Mouse (Mus musculus): ENCODE measurements at regions not wholly inside any gene's neighbourhood (a gene's known extent, or its start where the extent isn't known, plus 50 kb on each side); places are given as distances from the start of the nearest gene placed in this dataset.

DNA sequence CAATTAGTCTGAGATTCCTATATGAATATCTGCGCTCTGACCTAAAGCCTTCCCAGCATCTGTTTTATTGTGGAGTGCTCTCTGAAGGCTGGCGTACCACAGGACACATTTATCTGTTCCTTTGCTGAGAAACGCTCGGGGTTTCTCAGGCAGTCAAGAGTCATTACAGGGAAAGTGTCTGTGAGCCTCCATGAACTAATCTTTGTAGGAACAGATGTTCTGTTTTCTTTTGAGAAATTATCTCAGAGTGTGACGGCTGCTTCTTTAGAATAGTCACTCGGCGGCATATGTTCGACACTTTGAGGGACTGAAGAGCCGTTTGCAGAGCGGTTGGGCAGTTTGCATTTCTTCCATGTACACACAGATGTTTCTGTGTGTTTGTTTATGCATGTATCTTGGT is 255.6 kb downstream of the Ankrd50 start:
- no peaks in the 10 kb centered on the region for H3K9me3 ChIP-seq
- H3K4me3 ChIP-seq: no peak overlapping the region
- 41% methylated on average over 10 of the region's 10 CpGs for WGBS
- peaks cover 17% of the 10 kb centered on the region for H3K4me1 ChIP-seq
- no peaks in the 10 kb centered on the region for H3K36me3 ChIP-seq
- H3K27ac ChIP-seq (replicated peaks): no peak overlapping the region
- no peak for ATAC-seq (replicated peaks)
- H3K9ac ChIP-seq (replicated peaks): no peak overlapping the region
- no peak overlapping the region for H3K4me2 ChIP-seq (replicated peaks)
- H3K27me3 ChIP-seq: no peaks in the 10 kb centered on the region

DNA sequence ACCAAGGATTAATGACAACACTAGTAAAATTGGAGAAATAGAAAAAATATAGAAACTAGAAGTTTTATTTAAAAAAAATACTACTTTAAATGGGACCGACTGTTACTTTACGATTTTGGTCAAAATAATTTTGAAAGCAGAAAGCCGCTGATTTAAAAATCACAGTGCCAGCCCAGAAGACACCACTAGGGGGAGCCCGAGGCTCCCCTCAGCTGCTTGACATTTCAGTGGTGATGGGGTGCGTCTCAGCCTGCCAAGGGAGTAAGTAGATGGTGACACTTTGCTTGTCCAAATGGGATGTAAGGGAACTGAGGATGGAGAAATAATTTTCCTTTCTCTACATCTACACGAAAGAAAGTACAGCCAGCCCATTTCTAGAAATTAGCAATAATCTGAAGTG is 257.0 kb downstream of the Ankrd50 start:
- WGBS: 23% methylated on average over 6 of the region's 6 CpGs
- ATAC-seq (replicated peaks): no peak

DNA sequence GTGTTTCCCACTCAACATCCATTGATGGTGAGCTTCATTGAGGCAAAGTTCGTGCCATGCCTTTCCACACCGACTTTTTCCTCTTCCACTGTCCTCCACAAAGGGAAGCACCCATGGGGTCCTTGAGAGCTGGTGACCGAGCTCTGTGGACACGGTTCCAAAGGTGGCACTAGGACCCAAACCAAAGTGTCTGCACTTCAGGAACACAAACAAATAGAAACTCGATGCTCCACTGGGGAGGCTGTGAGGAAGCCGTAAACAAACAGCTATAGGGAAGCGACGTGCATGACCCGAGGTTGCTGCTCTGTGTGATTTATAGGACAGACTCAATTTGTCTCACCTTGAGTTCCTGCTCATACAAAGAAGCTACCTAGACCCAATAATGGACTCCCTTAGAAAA is 257.5 kb downstream of the Ankrd50 start:
- Histone ChIP-seq H3K9ac (replicated peaks) (no peak overlapping the region), H3K36me3 (no peaks in the 10 kb centered on the region), H3K4me3 (no peak overlapping the region), H3K4me1 (peaks cover 6% of the 10 kb centered on the region), H3K9me3 (no peaks in the 10 kb centered on the region), H3K4me2 (replicated peaks) (no peak overlapping the region), H3K27me3 (no peaks in the 10 kb centered on the region), H3K27ac (replicated peaks) (no peak overlapping the region)
- 86% methylated on average over 9 of the region's 9 CpGs for WGBS
- ATAC-seq (replicated peaks): no peak

More for the DNA sequence above, 257.0 kb downstream of the Ankrd50 start:
- Histone ChIP-seq H3K36me3 (no peaks in the 10 kb centered on the region), H3K9ac (replicated peaks) (no peak overlapping the region), H3K27ac (replicated peaks) (no peak overlapping the region), H3K9me3 (no peaks in the 10 kb centered on the region), H3K27me3 (no peaks in the 10 kb centered on the region), H3K4me3 (no peak overlapping the region), H3K4me1 (peaks cover 10% of the 10 kb centered on the region), H3K4me2 (replicated peaks) (no peak overlapping the region)

DNA sequence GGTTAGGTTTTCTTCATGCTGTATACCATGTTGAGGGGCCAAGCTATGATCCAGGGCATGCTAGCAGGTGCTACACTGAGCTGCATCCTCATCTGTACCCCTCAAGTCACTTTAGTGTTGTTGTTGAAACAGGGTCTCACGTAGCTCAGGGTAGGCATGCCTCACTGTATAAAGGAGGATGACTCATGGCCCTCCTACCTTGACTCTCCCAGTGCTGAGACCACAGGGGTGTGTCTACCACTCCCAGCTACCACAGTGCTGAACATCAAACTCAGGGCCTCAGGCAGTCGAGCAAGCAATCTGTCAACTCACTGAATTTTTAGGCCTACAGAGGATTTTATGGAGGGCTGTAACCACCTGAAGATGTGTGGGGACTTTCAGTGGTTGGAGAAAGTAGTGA is 258.5 kb downstream of the Ankrd50 start:
- no peaks in the 10 kb centered on the region for H3K9me3 ChIP-seq
- no peak overlapping the region for H3K4me2 ChIP-seq (replicated peaks)
- no peak for ATAC-seq (replicated peaks)
- 67% methylated on average over 2 of the region's 2 CpGs for WGBS
- no peaks in the 10 kb centered on the region; the same call in 1 of the 2 replicates for H3K4me1 ChIP-seq
- H3K27ac ChIP-seq (replicated peaks): no peak overlapping the region
- H3K36me3 ChIP-seq: no peaks in the 10 kb centered on the region
- H3K4me3 ChIP-seq: no peak overlapping the region
- no peaks in the 10 kb centered on the region for H3K27me3 ChIP-seq
- no peak overlapping the region for H3K9ac ChIP-seq (replicated peaks)

DNA sequence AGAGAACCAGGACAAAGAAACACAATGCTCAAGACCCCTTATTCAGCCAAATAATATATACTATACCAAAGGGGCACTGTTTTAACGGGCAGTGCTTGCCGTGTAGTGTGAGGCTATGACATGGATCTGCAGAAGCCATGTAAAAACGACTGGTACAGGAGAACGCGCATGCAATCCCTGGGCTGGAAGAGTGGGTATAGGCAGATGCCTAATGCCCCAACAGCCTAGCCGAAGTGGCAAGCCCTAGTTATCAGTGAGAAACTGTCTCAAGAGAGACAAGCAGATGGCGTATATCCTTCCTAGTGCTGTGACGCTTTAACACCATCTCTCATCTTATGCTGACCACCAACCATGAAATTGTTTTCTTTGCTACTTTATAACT is 262.8 kb downstream of the Ankrd50 start:
- no peaks in the 10 kb centered on the region for H3K27me3 ChIP-seq
- 0 out of 2 replicates have a peak, but pooled peaks have one; percentile 32 for ATAC-seq (replicated peaks)
- WGBS: 88% methylated on average over 8 of the region's 8 CpGs
- no peak overlapping the region for H3K9ac ChIP-seq (replicated peaks)
- H3K4me3 ChIP-seq: no peak overlapping the region
- no peaks in the 10 kb centered on the region for H3K4me1 ChIP-seq
- H3K4me2 ChIP-seq (replicated peaks): no peak overlapping the region
- H3K9me3 ChIP-seq: no peaks in the 10 kb centered on the region
- H3K36me3 ChIP-seq: no peaks in the 10 kb centered on the region
- no peak overlapping the region for H3K27ac ChIP-seq (replicated peaks)

DNA sequence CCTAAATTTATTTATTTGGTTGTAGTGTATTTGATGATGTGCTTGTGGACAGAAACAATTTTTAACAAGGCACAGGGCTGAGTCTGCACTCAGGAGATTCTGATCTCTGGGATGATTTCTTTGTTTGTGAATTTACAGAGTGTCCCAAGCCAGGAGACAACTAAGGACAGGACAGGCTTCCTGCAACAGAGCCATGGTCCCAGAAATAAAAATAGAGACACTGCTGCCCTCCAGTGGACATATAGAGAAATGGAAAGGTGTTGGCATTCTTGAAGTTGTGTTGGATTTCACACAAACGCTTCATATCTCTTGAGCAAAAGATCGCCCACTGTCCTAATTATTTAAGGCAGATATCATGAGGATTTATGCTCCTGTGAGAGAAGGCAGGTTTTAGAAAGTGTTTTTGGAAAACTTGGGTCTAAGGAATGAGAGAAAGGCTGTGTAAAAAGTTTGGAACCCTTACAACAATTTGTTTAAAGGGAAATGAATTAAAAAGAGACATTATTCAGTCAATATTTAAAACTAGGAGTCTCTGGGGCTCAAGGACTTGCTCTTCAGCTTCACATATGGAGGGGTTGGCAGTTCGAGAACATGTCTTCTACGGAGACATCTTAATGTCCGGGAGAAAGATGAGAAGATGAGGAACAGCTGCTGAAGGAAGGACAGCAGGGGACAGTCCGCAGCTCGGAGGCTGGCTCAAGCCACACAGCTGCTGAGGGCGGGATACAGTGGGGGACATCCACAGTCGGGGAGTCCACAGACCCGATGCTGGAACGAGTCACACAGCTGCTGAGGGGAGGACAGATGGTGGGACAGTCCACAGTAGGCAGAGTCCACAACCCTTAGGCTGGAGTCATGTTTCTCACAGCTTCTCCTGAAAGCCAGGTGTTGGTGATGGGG is 263.5 kb downstream of the Ankrd50 start:
- no peak overlapping the region for H3K4me2 ChIP-seq (replicated peaks)
- H3K27me3 ChIP-seq: no peaks in the 10 kb centered on the region
- H3K36me3 ChIP-seq: no peaks in the 10 kb centered on the region
- H3K4me3 ChIP-seq: no peak overlapping the region
- H3K9ac ChIP-seq (replicated peaks): no peak overlapping the region
- no peak overlapping the region for H3K27ac ChIP-seq (replicated peaks)
- WGBS: 61% methylated on average over 11 of the region's 11 CpGs
- no peaks in the 10 kb centered on the region for H3K9me3 ChIP-seq
- H3K4me1 ChIP-seq: no peaks in the 10 kb centered on the region
- peak; percentile 75 for ATAC-seq (replicated peaks)

DNA sequence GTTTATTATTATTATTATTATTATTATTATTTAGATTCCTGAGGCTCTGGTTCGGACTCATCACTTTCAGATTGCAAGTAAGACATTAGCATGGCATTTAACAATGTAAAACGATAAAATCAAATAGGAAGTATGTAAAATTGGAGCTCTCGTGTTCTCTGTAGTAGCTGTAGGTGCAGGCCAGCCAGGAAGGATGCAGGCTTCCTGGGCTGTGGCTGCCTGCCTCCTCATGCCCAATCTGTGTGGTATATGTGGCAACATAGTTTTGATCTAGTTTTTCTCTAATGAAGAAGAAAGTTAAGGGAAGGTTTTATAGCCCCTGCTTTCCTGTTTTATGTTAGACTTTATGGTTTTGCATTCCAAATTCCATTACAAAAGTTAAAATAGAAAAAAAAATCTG is 275.6 kb downstream of the Ankrd50 start:
- H3K4me3 ChIP-seq: no peak overlapping the region
- H3K9me3 ChIP-seq: no peaks in the 10 kb centered on the region
- no peak overlapping the region for H3K4me2 ChIP-seq (replicated peaks)
- no peaks in the 10 kb centered on the region for H3K36me3 ChIP-seq
- no peak overlapping the region for H3K27ac ChIP-seq (replicated peaks)
- ATAC-seq (replicated peaks): no peak
- WGBS: 90% methylated on average over 3 of the region's 3 CpGs
- H3K9ac ChIP-seq (replicated peaks): no peak overlapping the region
- no peaks in the 10 kb centered on the region for H3K4me1 ChIP-seq
- no peaks in the 10 kb centered on the region for H3K27me3 ChIP-seq

DNA sequence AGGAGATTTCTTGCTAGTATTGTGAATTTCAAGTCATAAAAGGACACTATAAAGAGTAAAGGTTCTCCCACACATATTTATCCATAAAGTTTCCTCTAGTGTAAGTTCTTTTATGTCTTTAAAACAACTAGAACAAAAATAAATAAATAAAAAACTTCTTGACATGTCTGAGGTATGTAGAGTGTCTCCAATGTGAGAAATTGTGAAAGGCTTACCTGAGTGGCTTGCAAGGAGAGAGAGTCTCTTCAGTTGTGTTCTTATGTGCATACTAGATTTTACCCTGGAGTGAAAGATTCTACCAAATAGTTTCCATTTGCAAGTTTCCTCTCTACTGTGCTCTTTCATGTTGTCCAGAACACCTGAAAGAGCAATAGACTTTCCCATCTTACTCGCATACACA is 276.8 kb downstream of the Ankrd50 start:
- WGBS: 97% methylated on average over 1 of the region's 1 CpGs
- no peak overlapping the region for H3K27ac ChIP-seq (replicated peaks)
- H3K4me3 ChIP-seq: no peak overlapping the region
- H3K27me3 ChIP-seq: no peaks in the 10 kb centered on the region
- H3K4me1 ChIP-seq: no peaks in the 10 kb centered on the region
- no peaks in the 10 kb centered on the region for H3K9me3 ChIP-seq
- no peaks in the 10 kb centered on the region for H3K36me3 ChIP-seq
- H3K4me2 ChIP-seq (replicated peaks): no peak overlapping the region
- ATAC-seq (replicated peaks): no peak
- H3K9ac ChIP-seq (replicated peaks): no peak overlapping the region

DNA sequence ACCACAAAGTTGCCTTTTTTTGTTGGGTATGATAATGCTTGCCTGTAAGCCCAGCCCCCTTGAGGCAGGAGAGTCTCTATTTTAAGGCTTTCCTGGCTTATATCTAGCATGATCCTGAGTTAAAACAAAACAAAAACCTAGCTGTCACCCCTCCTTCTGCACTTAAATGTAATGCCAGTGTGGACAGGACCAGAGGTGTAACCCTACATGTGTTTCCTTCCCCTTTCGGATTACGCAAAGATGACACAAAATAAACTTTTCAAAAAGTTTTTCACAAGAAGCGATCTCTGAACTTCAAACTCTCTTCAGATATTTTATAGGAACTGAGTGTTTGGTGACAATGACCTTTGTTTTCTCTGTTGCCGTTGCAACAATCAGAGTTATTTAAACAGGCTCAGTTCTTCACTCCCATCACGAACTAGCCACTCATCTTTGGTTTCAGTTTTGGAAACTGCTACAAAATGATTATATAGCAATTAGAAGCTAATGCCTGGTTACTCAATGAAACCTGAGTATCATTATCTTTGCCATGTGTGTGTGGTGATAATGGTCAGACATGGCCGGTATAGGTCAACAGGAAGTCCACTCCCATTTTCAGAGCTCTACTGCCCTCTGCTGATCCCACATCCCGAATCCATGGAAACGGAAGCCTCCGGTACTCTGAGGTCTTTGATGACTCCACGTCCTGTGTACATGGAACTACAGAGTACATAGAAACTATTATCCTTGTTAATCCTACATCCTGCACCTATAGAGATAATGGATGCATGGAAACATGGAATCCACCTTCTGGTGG is 282.6 kb downstream of the Ankrd50 start:
- H3K9ac ChIP-seq (replicated peaks): no peak overlapping the region
- no peak overlapping the region for H3K27ac ChIP-seq (replicated peaks)
- no peaks in the 10 kb centered on the region for H3K27me3 ChIP-seq
- H3K4me3 ChIP-seq: no peak overlapping the region
- no peak overlapping the region for H3K4me2 ChIP-seq (replicated peaks)
- no peaks in the 10 kb centered on the region for H3K36me3 ChIP-seq
- 77% methylated on average over 10 of the region's 10 CpGs for WGBS
- H3K4me1 ChIP-seq: no peaks in the 10 kb centered on the region
- ATAC-seq (replicated peaks): no peak
- H3K9me3 ChIP-seq: no peaks in the 10 kb centered on the region

DNA sequence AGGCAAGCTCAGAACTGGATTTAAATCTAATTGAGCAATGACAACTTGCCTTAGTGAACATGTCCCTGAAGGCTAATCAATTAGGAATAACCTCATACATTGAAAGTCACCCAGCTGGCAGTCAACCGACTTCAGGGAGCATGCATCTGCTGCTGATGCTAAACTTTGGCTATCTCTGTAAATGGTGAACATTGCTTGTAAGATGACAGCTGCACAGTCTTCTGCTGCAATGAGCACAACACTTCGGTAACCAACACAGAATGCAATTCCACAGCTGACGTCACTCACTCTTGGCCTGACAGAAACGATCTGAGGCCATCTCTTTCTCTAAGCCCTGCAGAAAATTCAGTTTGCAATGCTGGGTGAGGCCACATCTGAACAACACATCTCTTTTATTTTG is 290.6 kb downstream of the Ankrd50 start:
- H3K27me3 ChIP-seq: no peaks in the 10 kb centered on the region
- H3K9ac ChIP-seq (replicated peaks): no peak overlapping the region
- H3K4me2 ChIP-seq (replicated peaks): no peak overlapping the region
- WGBS: 75% methylated on average over 4 of the region's 4 CpGs
- no peak overlapping the region for H3K4me3 ChIP-seq
- H3K36me3 ChIP-seq: no peaks in the 10 kb centered on the region
- no peaks in the 10 kb centered on the region for H3K9me3 ChIP-seq
- no peak overlapping the region for H3K27ac ChIP-seq (replicated peaks)
- no peaks in the 10 kb centered on the region for H3K4me1 ChIP-seq
- ATAC-seq (replicated peaks): no peak

DNA sequence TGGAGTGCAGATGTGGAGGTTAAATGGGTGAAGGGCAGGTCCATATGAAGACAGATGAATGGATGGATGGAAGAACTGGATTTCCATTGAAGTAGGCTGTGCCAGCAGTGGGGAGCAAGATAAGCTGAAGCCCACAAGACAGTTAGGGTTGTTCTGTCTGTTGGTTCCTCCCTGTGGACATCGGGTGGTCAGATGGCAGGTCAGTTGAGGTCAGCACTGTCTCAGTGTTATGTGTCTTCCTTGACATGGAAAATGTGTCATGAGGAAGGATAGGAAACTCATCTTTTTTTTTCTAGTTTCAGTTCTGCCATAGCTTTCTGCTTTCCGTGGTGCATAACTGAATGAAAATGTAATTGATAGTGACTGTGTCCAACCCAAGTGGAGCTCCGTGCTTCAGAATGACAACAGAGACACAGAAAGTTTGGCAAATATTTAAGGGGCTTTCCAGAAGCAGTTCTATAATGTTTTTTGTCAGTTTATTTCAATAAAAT is 297.2 kb downstream of the Ankrd50 start:
- H3K9ac ChIP-seq (replicated peaks): no peak overlapping the region
- H3K36me3 ChIP-seq: no peaks in the 10 kb centered on the region
- no peaks in the 10 kb centered on the region for H3K27me3 ChIP-seq
- H3K27ac ChIP-seq (replicated peaks): no peak overlapping the region
- no peaks in the 10 kb centered on the region for H3K9me3 ChIP-seq
- ATAC-seq (replicated peaks): no peak
- WGBS: 92% methylated on average over 3 of the region's 3 CpGs
- H3K4me2 ChIP-seq (replicated peaks): no peak overlapping the region
- H3K4me3 ChIP-seq: no peak overlapping the region
- no peaks in the 10 kb centered on the region for H3K4me1 ChIP-seq

DNA sequence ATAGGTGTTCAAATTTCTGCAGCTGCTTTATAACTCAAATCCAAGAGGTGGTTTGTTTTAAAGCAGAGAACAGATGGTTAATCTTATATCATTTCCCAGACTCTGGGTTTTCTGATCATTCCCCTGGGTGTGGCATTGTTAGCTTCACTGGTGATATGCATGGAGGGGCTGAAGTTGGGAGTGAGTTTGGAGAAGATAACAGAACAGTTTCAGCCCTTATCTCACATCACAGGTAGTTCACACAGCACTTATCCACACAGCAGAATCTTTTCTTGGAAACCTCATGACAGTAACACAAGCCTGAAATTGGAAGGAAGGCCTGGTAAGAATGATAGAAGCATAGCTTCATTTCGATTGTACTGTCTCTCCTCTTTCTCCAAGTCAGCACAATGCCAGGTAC is 298.1 kb downstream of the Ankrd50 start:
- Histone ChIP-seq H3K9ac (replicated peaks) (no peak overlapping the region), H3K4me2 (replicated peaks) (no peak overlapping the region)
- 85% methylated on average over 1 of the region's 1 CpGs for WGBS

More for the DNA sequence above, 298.1 kb downstream of the Ankrd50 start:
- Histone ChIP-seq H3K9me3 (no peaks in the 10 kb centered on the region), H3K27me3 (no peaks in the 10 kb centered on the region), H3K4me3 (no peak overlapping the region), H3K27ac (replicated peaks) (no peak overlapping the region), H3K4me1 (no peaks in the 10 kb centered on the region), H3K36me3 (no peaks in the 10 kb centered on the region)
- ATAC-seq (replicated peaks): no peak

Data from forebrain, embryonic 15.5 days (tissue).